Mouse (Mus musculus) erythroblast, adult 5-6 weeks (primary cell): ENCODE measurements around the gene Arhgdig. TPM values are rescaled to one million over a fixed set of nuclear protein-coding genes. Genes with fewer than 3 reads are reported as not detected.
"Not testable (repeated sequence)": the region's sequence is repeated elsewhere in the genome, so short reads cannot be mapped to it uniquely, and the experiment has no call there.

Experiments used
- ATAC-seq: replicated peaks from 2 replicates; pipeline ENCODE4 v1.8.0; 2016; ENCODE audit warnings: moderate number of reproducible peaks, mild to moderate bottlenecking, moderate TSS enrichment, inconsistent platforms; ENCODE audit not compliant: poor library complexity, low FRiP score, severe bottlenecking
- total RNA-seq, 2 experiments: library from RNA; stranded (forward) in 1 of 2; stranded (reverse) in 1 of 2; fragments of 150-400 nt in 1 of 2; fragments of 200-764, 138-1000 nt in 1 of 2; gene quantifications; 2 replicates each; pipeline versions ENCODE4 v1.2.3 to v1.2.4; 2015 to 2017; ENCODE audit warnings: low replicate concordance in 2 of 2

Gene Arhgdig
- total RNA-seq, 2 experiments from 2014 or later: not detected

GRCm38 (mm10) chr17:26212241-26212640, 4.7 kb upstream of the Arhgdig start:
- ATAC-seq: no peak

- no peak for ATAC-seq
Measured at GRCm38 (mm10) chr17:26206392-26206791, 1.2 kb downstream of the Arhgdig start.

- ATAC-seq: no peak
Measured at GRCm38 (mm10) chr17:26204766-26205165, 2.8 kb downstream of the Arhgdig start.

GRCm38 (mm10) chr17:26203321-26203811, 4.2 kb downstream of the Arhgdig start:
- 0 out of 2 replicates have a peak, but pooled peaks have one; percentile 18 for ATAC-seq

GRCm38 (mm10) chr17:26202737-26203136, 4.8 kb downstream of the Arhgdig start, which contains the start of gene Rgs11:
TSS of gene Rgs11 (plus strand) at chr17:26202951.
- no peak for ATAC-seq

- no peak for ATAC-seq
Measured at GRCm38 (mm10) chr17:26201998-26202397, 5.6 kb downstream of the Arhgdig start.

- no peak for ATAC-seq
Measured at GRCm38 (mm10) chr17:26200831-26201705, 6.5 kb downstream of the Arhgdig start.

GRCm38 (mm10) chr17:26198892-26199291, 8.7 kb downstream of the Arhgdig start, which contains the start of gene Pdia2:
TSS of gene Pdia2 (minus strand) at chr17:26199087.
- peak; percentile 52 for ATAC-seq

- no peak for ATAC-seq
Measured at GRCm38 (mm10) chr17:26192481-26193190, 14.9 kb downstream of the Arhgdig start.

GRCm38 (mm10) chr17:26191486-26191885, 16.1 kb downstream of the Arhgdig start:
- not testable (repeated sequence) for ATAC-seq

- ATAC-seq: no peak
Measured at GRCm38 (mm10) chr17:26188091-26188805, 19.3 kb downstream of the Arhgdig start.

- ATAC-seq: no peak
Measured at GRCm38 (mm10) chr17:26187592-26187991, 20.0 kb downstream of the Arhgdig start.

GRCm38 (mm10) chr17:26181179-26181578, 26.4 kb downstream of the Arhgdig start:
- ATAC-seq: no peak

- ATAC-seq: no peak
Measured at GRCm38 (mm10) chr17:26178611-26179010, 29.0 kb downstream of the Arhgdig start.

- not testable (repeated sequence) for ATAC-seq
Measured at GRCm38 (mm10) chr17:26175248-26175647, 32.3 kb downstream of the Arhgdig start.

GRCm38 (mm10) chr17:26168039-26168438, 39.5 kb downstream of the Arhgdig start:
- no peak for ATAC-seq

GRCm38 (mm10) chr17:26162736-26163135, 44.9 kb downstream of the Arhgdig start:
- no peak for ATAC-seq

GRCm38 (mm10) chr17:26151886-26152630, 55.5 kb downstream of the Arhgdig start:
- no peak for ATAC-seq
